In genomic region chr17:84185011-84185411, GRCm38 (mm10) we compare ENCODE assay signal across 7 mouse cellular contexts. TPM values are rescaled to one million over a fixed set of nuclear protein-coding genes. Genes with fewer than 3 reads are reported as not detected.
DNase-seq lines count a peak whose midpoint lies in the region; ATAC-seq and TF ChIP-seq lines count a peak whose summit lies in the region.

No protein-coding gene starts in this region.

- peak overlapping the region; percentile 81 for H3K9ac ChIP-seq in intestine, postnatal 0 days (ENCODE audit: low read depth, low read length)
- H3K9ac ChIP-seq in lung, embryonic 15.5 days: peak overlapping the region; percentile 91
- H3K9ac ChIP-seq in stomach, embryonic 15.5 days: peak overlapping the region; percentile 84; the same call in 1 of the 2 replicates

- H3K4me2 ChIP-seq in intestine, postnatal 0 days (replicated peaks; ENCODE audit: low read depth): peak overlapping the region; percentile 62
- H3K4me2 ChIP-seq in lung, embryonic 15.5 days: peak overlapping the region; percentile 73
- H3K4me2 ChIP-seq in stomach, embryonic 15.5 days: peak overlapping the region; percentile 55

- peaks cover 6% of the 10 kb centered on the region for H3K27me3 ChIP-seq in forebrain, embryonic 10.5 days (ENCODE audit: poor library complexity, severe bottlenecking)
- H3K27me3 ChIP-seq in intestine, postnatal 0 days (replicated peaks; ENCODE audit: control insufficient read depth, insufficient read depth, low read length): no peaks in the 10 kb centered on the region
- H3K27me3 ChIP-seq in lung, embryonic 15.5 days: no peaks in the 10 kb centered on the region
- H3K27me3 ChIP-seq in stomach, embryonic 15.5 days (replicated peaks): no peaks in the 10 kb centered on the region

- no peak for ATAC-seq in intestine, postnatal 0 days
- no peak for ATAC-seq in lung, embryonic 15.5 days (ENCODE audit: borderline replicate concordance, extremely low read depth, low FRiP score, low TSS enrichment)
- ATAC-seq in stomach, embryonic 15.5 days (ENCODE audit: insufficient read depth, low FRiP score, low read depth): no peak

- H3K4me3 ChIP-seq in forebrain, embryonic 10.5 days: peak overlapping the region; percentile 71
- H3K4me3 ChIP-seq in intestine, postnatal 0 days (ENCODE audit: low read depth, low read length): peak overlapping the region; percentile 91
- H3K4me3 ChIP-seq in lung, embryonic 15.5 days: peak overlapping the region; percentile 87
- peak overlapping the region; percentile 83 for H3K4me3 ChIP-seq in stomach, embryonic 15.5 days (replicated peaks)

- H3K9me3 ChIP-seq in forebrain, embryonic 10.5 days: no peaks in the 10 kb centered on the region
- H3K9me3 ChIP-seq in intestine, postnatal 0 days (ENCODE audit: control insufficient read depth): no peaks in the 10 kb centered on the region
- no peaks in the 10 kb centered on the region for H3K9me3 ChIP-seq in lung, embryonic 15.5 days
- no peaks in the 10 kb centered on the region for H3K9me3 ChIP-seq in stomach, embryonic 15.5 days

- H3K4me1 ChIP-seq in forebrain, embryonic 10.5 days: peaks cover 81% of the 10 kb centered on the region
- H3K4me1 ChIP-seq in intestine, postnatal 0 days (replicated peaks; ENCODE audit: control insufficient read depth, insufficient read depth, low read length): peaks cover 26% of the 10 kb centered on the region
- peaks cover 50% of the 10 kb centered on the region for H3K4me1 ChIP-seq in lung, embryonic 15.5 days
- peaks cover 46% of the 10 kb centered on the region for H3K4me1 ChIP-seq in stomach, embryonic 15.5 days

- H3K27ac ChIP-seq in forebrain, embryonic 10.5 days: peak overlapping the region; percentile 94
- peak overlapping the region; percentile 93 for H3K27ac ChIP-seq in intestine, postnatal 0 days (ENCODE audit: low read depth, low read length)
- H3K27ac ChIP-seq in lung, embryonic 15.5 days: peak overlapping the region; percentile 96
- peak overlapping the region; percentile 96 for H3K27ac ChIP-seq in stomach, embryonic 15.5 days

- H3K36me3 ChIP-seq in forebrain, embryonic 10.5 days (replicated peaks): peaks cover 22% of the 10 kb centered on the region
- peaks cover 18% of the 10 kb centered on the region for H3K36me3 ChIP-seq in intestine, postnatal 0 days (ENCODE audit: control insufficient read depth, insufficient read depth)
- H3K36me3 ChIP-seq in lung, embryonic 15.5 days: no peaks in the 10 kb centered on the region; the same call in 1 of the 2 replicates
- 0 out of 2 replicates have a peak, but pooled peaks cover 7% of the 10 kb centered on the region for H3K36me3 ChIP-seq in stomach, embryonic 15.5 days

- 12% methylated on average over 7 of the region's 7 CpGs for WGBS in forebrain, embryonic 10.5 days
- under 1% methylated on average over 7 of the region's 7 CpGs for WGBS in intestine, postnatal 0 days
- WGBS in lung, embryonic 15.5 days: 1% methylated on average over 7 of the region's 7 CpGs
- WGBS in stomach, embryonic 15.5 days: 0% methylated on average over 7 of the region's 7 CpGs

- TF ChIP-seq CTCF in intestine, postnatal 0 days (IDR thresholded peaks at IDR 0.05; ENCODE audit: low read depth): no peak

- peak; percentile 72 for DNase-seq in 3T3-L1 (ENCODE audit: low read depth, low spot score)
- DNase-seq in CD4-positive helper T cell, adult 2 months (ENCODE audit: low read depth, low spot score): peak; percentile 69
- DNase-seq in forebrain, embryonic 10.5 days (ENCODE audit: extremely low spot score, low spot score): no peak
- no peak for DNase-seq in layer of hippocampus, adult 9-10 months (ENCODE audit: low spot score)

RNA-seq across cellular contexts. Expression of gene Zfp36l2, which starts 2.7 kb away (rescaled TPM):
- 8.1 and 8.9 TPM in 2 replicates for polyA plus RNA-seq in forebrain, embryonic 10.5 days (2016; fragmentation: Nextera tagmentation; extraction: Ambion mirVana)
- polyA plus RNA-seq in intestine, postnatal 0 days (2015; fragmentation: Nextera tagmentation; extraction: Ambion mirVana): 29.6 and 32.0 TPM in 2 replicates
- polyA plus RNA-seq in lung, embryonic 15.5 days (2015; fragmentation: Nextera tagmentation; extraction: Ambion mirVana): 14.8 and 15.9 TPM in 2 replicates
- 24.6 and 25.7 TPM in 2 replicates for polyA plus RNA-seq in stomach, embryonic 15.5 days (2015; fragmentation: Nextera tagmentation; extraction: Ambion mirVana)

Comparison
In these comparisons a context has a peak if more than half of its experiments do, and no peak if none do; other contexts are left out.
1. DNase-seq: peak in 3T3-L1 (single experiment) and CD4-positive helper T cell, adult 2 months (single experiment); none in forebrain, embryonic 10.5 days (single experiment) and layer of hippocampus, adult 9-10 months (single experiment).
2. Peak in every context shown above with its lines, with median percentiles within 50 percentile points of each other: H3K27ac ChIP-seq, H3K4me3 ChIP-seq, H3K4me2 ChIP-seq and H3K9ac ChIP-seq.